Mouse (Mus musculus) myocyte (in vitro differentiated cells): ENCODE data around the gene Rims3. TPM values are rescaled to one million over a fixed set of nuclear protein-coding genes. Genes with fewer than 3 reads are reported as not detected.
A peak's percentile ranks its signal among the peaks of the same experiment; 100 is the strongest.

Experiments used
- H3K27me3 ChIP-seq: one replicate; pipeline ENCODE4 v1.6.1; 2011; ENCODE audit not compliant: control insufficient read depth, insufficient read depth, insufficient read length
- H3K36me3 ChIP-seq: one replicate; pipeline ENCODE4 v1.6.1; 2011; ENCODE audit not compliant: control insufficient read depth, insufficient read depth
- H3K4me2 ChIP-seq: one replicate; pipeline ENCODE4 v1.6.1; 2011; ENCODE audit warnings: low read depth, control low read depth
- H3K4me3 ChIP-seq: one replicate; pipeline ENCODE4 v1.5.1; 2011; ENCODE audit warnings: mild to moderate bottlenecking, control low read depth, moderate library complexity
- H3K79me2 ChIP-seq: one replicate; pipeline ENCODE4 v1.6.1; 2011; ENCODE audit not compliant: control insufficient read depth, insufficient read depth
- H3ac ChIP-seq: one replicate; pipeline ENCODE4 v1.6.1; 2011; ENCODE audit not compliant: control insufficient read depth, insufficient read length
- CEBPB ChIP-seq: IDR thresholded peaks from 2 replicates; pipeline ENCODE4 v1.6.1; 2011; ENCODE audit warnings: mild to moderate bottlenecking, moderate library complexity; ENCODE audit not compliant: poor library complexity, insufficient read depth, severe bottlenecking
- E2F4 ChIP-seq: IDR thresholded peaks from one replicate; pipeline ENCODE4 v1.6.1; 2011; ENCODE audit warnings: mild to moderate bottlenecking, control low read depth, moderate library complexity; ENCODE audit not compliant: insufficient read depth
- MAX ChIP-seq: IDR thresholded peaks from one replicate; pipeline ENCODE4 v1.6.1; 2011; ENCODE audit warnings: low read depth, mild to moderate bottlenecking, control low read depth
- MYOD1 ChIP-seq, 3 experiments: IDR thresholded peaks; one replicate each; pipeline ENCODE4 v1.6.1; 2011; ENCODE audit warnings: control low read depth in 2 of 3, low read depth in 2 of 3, mild to moderate bottlenecking in 2 of 3, moderate library complexity in 1 of 3; ENCODE audit not compliant: insufficient read length in 2 of 3, control insufficient read depth in 1 of 3
- MYOG ChIP-seq, 3 experiments: IDR thresholded peaks; one replicate each; pipeline ENCODE4 v1.6.1; 2011; ENCODE audit warnings: control low read depth in 2 of 3, low read depth in 2 of 3, mild to moderate bottlenecking in 2 of 3; ENCODE audit not compliant: insufficient read length in 2 of 3, control insufficient read depth in 1 of 3, insufficient read depth in 1 of 3
- POLR2A ChIP-seq: IDR thresholded peaks from one replicate; pipeline ENCODE4 v1.6.1; 2011; ENCODE audit warnings: low read depth, mild to moderate bottlenecking, control low read depth, moderate library complexity; ENCODE audit not compliant: insufficient read length
- POLR2AphosphoS2 ChIP-seq: IDR thresholded peaks from one replicate; pipeline ENCODE4 v1.6.1; 2011; ENCODE audit warnings: low read depth, control low read depth; ENCODE audit not compliant: insufficient read length
- REST ChIP-seq: IDR thresholded peaks from one replicate; pipeline ENCODE4 v1.6.1; 2011; ENCODE audit warnings: mild to moderate bottlenecking, control low read depth, moderate library complexity; ENCODE audit not compliant: insufficient read depth, insufficient read length
- SRF ChIP-seq: IDR thresholded peaks from one replicate; pipeline ENCODE4 v1.6.1; 2011; ENCODE audit warnings: low read depth; ENCODE audit not compliant: control insufficient read depth, insufficient read length
- TCF12 ChIP-seq: IDR thresholded peaks from one replicate; pipeline ENCODE4 v1.6.1; 2011; ENCODE audit warnings: mild to moderate bottlenecking, control low read depth; ENCODE audit not compliant: poor library complexity, insufficient read depth, severe bottlenecking
- TCF3 ChIP-seq: IDR thresholded peaks from one replicate; pipeline ENCODE4 v1.6.1; 2011; ENCODE audit warnings: low read depth, control low read depth; ENCODE audit not compliant: insufficient read length
- USF1 ChIP-seq: IDR thresholded peaks from one replicate; pipeline ENCODE4 v1.6.1; 2011; ENCODE audit warnings: low read depth, mild to moderate bottlenecking, control low read depth, moderate library complexity
- polyA plus RNA-seq: library from polyadenylated mRNA; unstranded; fragments of >200 nt; fragmentation: generic; extraction: Trizol; gene quantifications from one replicate; pipeline ENCODE4 v1.2.1, GENCODE M21; 2012; ENCODE audit warnings: missing spikeins

The Rims3 gene
- polyA plus RNA-seq, 1 experiment: 0.02 TPM

- Histone ChIP-seq H3K27me3 (no peaks in the 10 kb centered on the region), H3ac (no peak overlapping the region), H3K79me2 (peaks cover 35% of the 10 kb centered on the region), H3K4me2 (peak overlapping the region; percentile 73), H3K36me3 (no peaks in the 10 kb centered on the region), H3K4me3 (peak overlapping the region; percentile 65)
- no peak for TF ChIP-seq TCF12
- TF ChIP-seq CEBPB: no peak
- no peak for TF ChIP-seq TCF3
- TF ChIP-seq MYOG (IDR thresholded peaks at IDR 0.05; ENCODE audit: control insufficient read depth in 1 of 3, insufficient read depth in 1 of 3, insufficient read length in 2 of 3, low read depth in 2 of 3): no peak
- no peak for TF ChIP-seq REST
- no peak for TF ChIP-seq MYOD1 (IDR thresholded peaks at IDR 0.05; ENCODE audit: control insufficient read depth in 1 of 3, insufficient read length in 2 of 3, low read depth in 2 of 3)
- TF ChIP-seq POLR2AphosphoS2: no peak
- TF ChIP-seq USF1: no peak
- TF ChIP-seq MAX: no peak
- no peak for TF ChIP-seq SRF
- no peak for TF ChIP-seq POLR2A
- no peak for TF ChIP-seq E2F4
Observed at GRCm38 (mm10) chr4:120826418-120826817, 28.2 kb upstream of the Rims3 start.

- peaks cover 24% of the 10 kb centered on the region for H3K27me3 ChIP-seq
- no peaks in the 10 kb centered on the region for H3K79me2 ChIP-seq
- peak overlapping the region; percentile 27 for H3K4me2 ChIP-seq
- no peak overlapping the region for H3ac ChIP-seq
- TF ChIP-seq CEBPB (no peak), USF1 (no peak), SRF (no peak), POLR2A (no peak), MYOD1 (IDR thresholded peaks at IDR 0.05; ENCODE audit: control insufficient read depth in 1 of 3, insufficient read length in 2 of 3, low read depth in 2 of 3) (peak; percentile 49 to 67 (median 66)), TCF12 (peak; percentile 40), E2F4 (no peak), REST (no peak), TCF3 (no peak), MAX (no peak), POLR2AphosphoS2 (no peak), MYOG (IDR thresholded peaks at IDR 0.05; ENCODE audit: control insufficient read depth in 1 of 3, insufficient read depth in 1 of 3, insufficient read length in 2 of 3, low read depth in 2 of 3) (peak in 2 of 3 experiments; percentile 69 to 87)
- no peak overlapping the region for H3K4me3 ChIP-seq
- no peaks in the 10 kb centered on the region for H3K36me3 ChIP-seq
Observed at GRCm38 (mm10) chr4:120830767-120831166, 23.8 kb upstream of the Rims3 start.

- H3K4me2 ChIP-seq: peak within 1 kb of the TSS; percentile 27
- TF ChIP-seq CEBPB (no peak), TCF12 (no peak), REST (no peak), POLR2A (no peak), SRF (no peak), USF1 (no peak), MYOG (IDR thresholded peaks at IDR 0.05; ENCODE audit: control insufficient read depth in 1 of 3, insufficient read depth in 1 of 3, insufficient read length in 2 of 3, low read depth in 2 of 3) (no peak), E2F4 (no peak)
- no peak within 1 kb of the TSS for H3K4me3 ChIP-seq
- no peaks in the 10 kb centered on the region for H3K79me2 ChIP-seq
- no peaks in the 10 kb centered on the region for H3K36me3 ChIP-seq
- no peak within 1 kb of the TSS for H3ac ChIP-seq
- H3K27me3 ChIP-seq: peaks cover 31% of the 10 kb centered on the region
Observed at GRCm38 (mm10) chr4:120831472-120831871, 23.1 kb upstream of the Rims3 start, which contains the start of gene Nfyc. Gene Nfyc (minus strand): TSS chr4:120831572.

- H3ac ChIP-seq: no peak overlapping the region
- H3K4me2 ChIP-seq: no peak overlapping the region
- TF ChIP-seq SRF: no peak
- TF ChIP-seq TCF3: no peak
- TF ChIP-seq REST: no peak
- TF ChIP-seq MYOG (IDR thresholded peaks at IDR 0.05; ENCODE audit: control insufficient read depth in 1 of 3, insufficient read depth in 1 of 3, insufficient read length in 2 of 3, low read depth in 2 of 3): no peak
- TF ChIP-seq USF1: no peak
- no peak for TF ChIP-seq POLR2A
- TF ChIP-seq E2F4: no peak
- TF ChIP-seq MYOD1 (IDR thresholded peaks at IDR 0.05; ENCODE audit: control insufficient read depth in 1 of 3, insufficient read length in 2 of 3, low read depth in 2 of 3): no peak
- no peak for TF ChIP-seq CEBPB
- no peak for TF ChIP-seq MAX
- no peak for TF ChIP-seq TCF12
- no peak for TF ChIP-seq POLR2AphosphoS2
- no peaks in the 10 kb centered on the region for H3K36me3 ChIP-seq
- no peaks in the 10 kb centered on the region for H3K79me2 ChIP-seq
- no peak overlapping the region for H3K4me3 ChIP-seq
- peaks cover 43% of the 10 kb centered on the region for H3K27me3 ChIP-seq
Observed at GRCm38 (mm10) chr4:120841342-120841741, 13.3 kb upstream of the Rims3 start.

GRCm38 (mm10) chr4:120844423-120845082 is 10.1 kb upstream of the Rims3 start:
- no peak overlapping the region for H3K4me3 ChIP-seq
- H3K36me3 ChIP-seq: no peaks in the 10 kb centered on the region
- H3K79me2 ChIP-seq: no peaks in the 10 kb centered on the region
- no peak for TF ChIP-seq POLR2AphosphoS2
- no peak for TF ChIP-seq CEBPB
- TF ChIP-seq REST: no peak
- no peak for TF ChIP-seq MAX
- no peak for TF ChIP-seq TCF12
- no peak for TF ChIP-seq SRF
- no peak for TF ChIP-seq E2F4
- no peak for TF ChIP-seq POLR2A
- TF ChIP-seq MYOG (IDR thresholded peaks at IDR 0.05; ENCODE audit: control insufficient read depth in 1 of 3, insufficient read depth in 1 of 3, insufficient read length in 2 of 3, low read depth in 2 of 3): no peak
- no peak for TF ChIP-seq TCF3
- no peak for TF ChIP-seq USF1
- TF ChIP-seq MYOD1 (IDR thresholded peaks at IDR 0.05; ENCODE audit: control insufficient read depth in 1 of 3, insufficient read length in 2 of 3, low read depth in 2 of 3): no peak
- H3K4me2 ChIP-seq: no peak overlapping the region
- no peak overlapping the region for H3ac ChIP-seq
- H3K27me3 ChIP-seq: peaks cover 52% of the 10 kb centered on the region
